Mouse (Mus musculus): Measurements from ENCODE around the gene Klhl11. TPM values are rescaled to one million over a fixed set of nuclear protein-coding genes. Genes with fewer than 3 reads are reported as not detected.

Gene Klhl11
- polyA plus RNA-seq, 1 experiment from 2014 or later: 13.4 TPM

DNA sequence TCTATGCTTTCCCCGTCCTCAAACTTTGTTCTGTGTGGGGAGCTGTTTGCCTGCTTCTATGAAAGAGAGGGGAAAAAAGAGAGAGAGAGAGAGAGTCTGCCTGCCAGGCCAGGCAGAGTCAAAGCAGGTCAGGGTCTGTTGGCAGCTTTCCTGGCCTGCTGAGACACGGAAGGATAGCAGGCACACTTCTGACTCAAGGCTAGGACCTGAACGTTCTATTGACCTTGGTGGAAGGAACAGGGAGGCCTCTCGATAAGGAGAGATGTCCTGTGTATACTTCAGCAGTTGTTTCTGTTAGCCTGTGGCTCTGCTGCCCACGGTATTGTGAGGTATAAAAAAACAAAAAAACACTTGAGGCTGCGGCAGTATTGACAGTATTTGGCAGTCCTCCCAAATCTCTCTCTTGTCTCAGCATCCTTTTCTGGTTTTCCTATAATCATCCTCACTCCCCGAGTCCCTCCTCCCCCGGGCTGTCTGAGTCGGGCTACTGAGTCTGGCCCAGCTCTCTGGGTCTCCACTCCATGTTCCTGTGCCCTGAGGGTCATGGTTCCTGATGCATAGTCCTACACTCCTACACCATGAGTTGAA lies 43.8 kb downstream of the Klhl11 start:
- H3K27ac ChIP-seq: no peak overlapping the region
- H3K9me3 ChIP-seq: no peaks in the 10 kb centered on the region
- no peaks in the 10 kb centered on the region for H3K27me3 ChIP-seq
- H3K36me3 ChIP-seq: peaks cover 65% of the 10 kb centered on the region
- WGBS: 78% methylated on average over 9 of the region's 9 CpGs
- H3K4me3 ChIP-seq: no peak overlapping the region
- H3K9ac ChIP-seq: no peak overlapping the region
- H3K4me1 ChIP-seq: no peaks in the 10 kb centered on the region
- no peak for ATAC-seq (ENCODE audit: insufficient number of reproducible peaks, insufficient read depth, low FRiP score, low TSS enrichment)
- H3K4me2 ChIP-seq (replicated peaks): no peak overlapping the region

DNA sequence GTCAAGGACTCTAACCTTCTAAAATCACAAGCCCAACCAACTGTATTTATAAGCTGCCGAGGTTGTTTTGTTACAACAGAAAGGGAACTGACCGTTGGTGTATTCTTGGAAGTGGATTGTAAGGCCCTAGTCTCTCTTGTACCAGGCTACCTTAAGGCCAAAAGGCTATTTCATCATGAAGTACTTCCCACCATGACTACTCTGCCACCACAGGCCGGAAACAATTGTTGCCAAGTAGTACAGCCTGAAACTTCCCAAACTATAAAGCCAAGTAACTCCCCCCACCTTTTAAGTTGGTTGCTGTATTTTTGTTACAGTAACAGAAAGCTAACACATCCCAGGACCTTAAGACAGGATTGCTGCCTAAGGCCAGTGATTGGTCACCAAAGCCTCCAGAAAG lies 45.7 kb downstream of the Klhl11 start:
- H3K36me3 ChIP-seq: peaks cover 69% of the 10 kb centered on the region
- H3K9me3 ChIP-seq: no peaks in the 10 kb centered on the region
- H3K4me2 ChIP-seq (replicated peaks): no peak overlapping the region
- no peak overlapping the region for H3K9ac ChIP-seq
- no peak for ATAC-seq (ENCODE audit: insufficient number of reproducible peaks, insufficient read depth, low FRiP score, low TSS enrichment)
- H3K27ac ChIP-seq: no peak overlapping the region
- H3K4me1 ChIP-seq: no peaks in the 10 kb centered on the region
- no peak overlapping the region for H3K4me3 ChIP-seq
- H3K27me3 ChIP-seq: no peaks in the 10 kb centered on the region
- WGBS: 88% methylated on average over 3 of the region's 3 CpGs

DNA sequence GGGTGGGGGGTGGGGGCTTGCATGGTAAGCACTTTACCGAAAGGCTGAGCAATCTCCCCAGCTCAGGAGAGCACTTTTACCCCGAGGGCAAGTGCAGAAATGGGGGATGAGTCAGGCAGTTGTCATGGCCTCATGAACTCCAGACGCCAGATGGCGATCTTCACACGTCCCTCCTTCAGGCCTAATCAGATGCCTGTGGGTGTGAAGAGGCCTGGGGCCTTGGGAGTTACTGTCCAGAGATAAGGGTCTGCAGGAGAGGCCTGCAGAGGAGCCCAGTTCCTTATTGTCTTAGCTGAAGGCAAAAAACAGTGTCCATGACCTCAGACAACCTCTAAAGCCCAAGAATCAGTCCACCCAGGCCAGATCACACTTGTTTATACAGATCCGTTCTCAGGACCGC lies 46.7 kb downstream of the Klhl11 start:
- no peak overlapping the region for H3K4me3 ChIP-seq
- H3K4me1 ChIP-seq: no peaks in the 10 kb centered on the region
- H3K9me3 ChIP-seq: no peaks in the 10 kb centered on the region
- no peak overlapping the region for H3K27ac ChIP-seq
- H3K4me2 ChIP-seq (replicated peaks): no peak overlapping the region
- H3K9ac ChIP-seq: no peak overlapping the region
- peaks cover 73% of the 10 kb centered on the region for H3K36me3 ChIP-seq
- 38% methylated on average over 7 of the region's 7 CpGs for WGBS
- ATAC-seq (ENCODE audit: insufficient number of reproducible peaks, insufficient read depth, low FRiP score, low TSS enrichment): no peak
- H3K27me3 ChIP-seq: no peaks in the 10 kb centered on the region

DNA sequence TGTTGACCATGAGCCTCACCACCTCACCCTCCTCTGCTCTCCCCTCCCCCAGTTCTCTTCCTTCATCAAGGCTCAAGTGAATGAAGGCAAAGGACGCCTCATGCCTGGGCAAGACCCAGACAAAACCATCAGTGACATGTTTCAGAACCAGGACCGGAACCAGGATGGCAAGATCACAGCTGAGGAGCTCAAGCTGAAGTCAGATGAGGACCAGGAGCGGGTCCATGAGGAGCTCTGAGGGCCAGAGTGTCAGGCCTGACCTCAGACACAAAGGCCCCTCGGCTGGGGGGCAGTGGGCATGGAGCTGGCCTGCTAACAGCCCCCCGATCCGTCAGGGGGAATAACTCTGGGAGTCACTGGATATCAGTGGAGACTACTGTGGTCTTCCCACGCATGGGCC lies 48.7 kb downstream of the Klhl11 start:
- 89% methylated on average over 7 of the region's 7 CpGs for whole genome bisulfite sequencing
- H3K36me3 ChIP-seq: peaks cover 59% of the 10 kb centered on the region

DNA sequence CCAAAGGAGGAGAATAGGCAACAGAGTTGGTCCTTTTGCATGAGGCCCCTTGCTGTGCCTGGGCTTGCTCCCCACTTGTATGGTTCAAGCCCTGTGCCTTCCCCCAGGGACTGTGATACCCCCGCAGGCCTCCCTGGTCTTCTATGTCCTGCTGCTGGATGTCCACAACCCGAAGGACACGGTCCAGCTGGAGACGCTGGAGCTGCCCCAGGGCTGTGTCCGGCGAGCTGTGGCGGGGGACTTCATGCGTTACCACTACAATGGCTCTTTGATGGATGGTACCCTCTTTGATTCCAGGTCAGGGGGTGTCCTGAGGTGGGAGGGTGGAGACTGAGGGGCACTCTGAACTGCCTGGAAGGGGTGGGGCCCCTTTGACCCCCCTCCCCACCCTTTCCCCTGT lies 51.0 kb downstream of the Klhl11 start:
- H3K9me3 ChIP-seq: no peaks in the 10 kb centered on the region
- no peak overlapping the region for H3K27ac ChIP-seq
- no peak overlapping the region for H3K9ac ChIP-seq
- H3K4me2 ChIP-seq (replicated peaks): no peak overlapping the region
- no peak overlapping the region for H3K4me3 ChIP-seq
- peaks cover 52% of the 10 kb centered on the region for H3K36me3 ChIP-seq
- no peaks in the 10 kb centered on the region for H3K27me3 ChIP-seq
- WGBS: 43% methylated on average over 8 of the region's 8 CpGs
- ATAC-seq (ENCODE audit: insufficient number of reproducible peaks, insufficient read depth, low FRiP score, low TSS enrichment): no peak
- H3K4me1 ChIP-seq: peaks cover 9% of the 10 kb centered on the region

More for the DNA sequence above, 48.7 kb downstream of the Klhl11 start:
- H3K4me3 ChIP-seq: no peak overlapping the region
- no peaks in the 10 kb centered on the region for H3K4me1 ChIP-seq
- H3K9me3 ChIP-seq: no peaks in the 10 kb centered on the region
- H3K9ac ChIP-seq: no peak overlapping the region
- no peaks in the 10 kb centered on the region for H3K27me3 ChIP-seq
- ATAC-seq (ENCODE audit: insufficient number of reproducible peaks, insufficient read depth, low FRiP score, low TSS enrichment): no peak
- no peak overlapping the region for H3K4me2 ChIP-seq (replicated peaks)
- no peak overlapping the region for H3K27ac ChIP-seq

DNA sequence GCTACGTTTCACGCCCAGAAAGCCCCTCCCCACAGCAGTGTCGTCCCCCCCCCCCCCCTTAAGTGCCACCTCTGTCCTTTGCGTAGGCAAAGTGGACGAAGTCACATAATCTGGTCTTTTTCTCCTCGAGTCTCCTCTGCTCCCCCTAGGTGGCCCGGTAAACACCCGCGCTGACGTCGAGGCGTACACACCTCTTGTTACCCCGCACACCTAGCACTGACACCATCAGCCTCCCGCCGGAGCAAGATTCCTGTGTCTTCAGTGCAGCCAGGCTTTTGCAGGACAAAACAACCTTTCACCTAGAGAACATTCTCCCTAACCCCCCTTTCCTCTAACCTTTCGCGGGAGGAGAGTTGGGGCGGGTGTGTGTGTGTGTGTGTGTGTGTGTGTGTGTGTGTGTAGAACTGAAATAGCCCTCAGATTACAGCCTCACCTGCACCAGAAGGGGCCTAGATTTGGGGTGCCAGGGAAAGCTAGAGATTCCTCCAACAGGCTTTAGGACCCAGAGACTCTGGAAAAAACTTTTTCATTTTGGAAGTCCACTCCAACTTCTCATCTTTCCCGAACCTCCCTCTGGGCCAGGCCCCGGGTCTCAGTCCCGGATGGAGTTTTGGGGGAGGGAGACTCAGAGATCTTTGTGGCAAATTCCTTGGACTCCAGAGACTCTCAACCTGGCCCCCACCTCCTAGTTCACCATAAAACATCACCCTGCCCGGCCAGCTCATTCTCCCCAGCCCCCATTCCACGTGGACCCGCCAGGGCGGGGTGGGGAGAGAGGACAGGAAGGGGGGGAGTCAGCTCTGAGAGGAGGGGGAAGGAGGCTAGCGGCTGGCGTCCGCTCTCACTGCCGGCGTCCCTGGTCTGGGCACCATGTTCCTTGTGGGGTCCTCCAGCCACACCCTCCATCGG lies 57.4 kb downstream of the Klhl11 start, which contains the start of gene Fkbp10:
TSS of gene Fkbp10 (plus strand) at position 784 of the 909 bp plus-strand sequence.
- Histone ChIP-seq H3K4me3 (peak within 1 kb of the TSS; percentile 72), H3K4me1 (peaks cover 35% of the 10 kb centered on the region), H3K27me3 (no peaks in the 10 kb centered on the region), H3K9me3 (no peaks in the 10 kb centered on the region), H3K9ac (peak within 1 kb of the TSS; percentile 80), H3K36me3 (peaks cover 17% of the 10 kb centered on the region), H3K4me2 (replicated peaks) (peak within 1 kb of the TSS; percentile 57), H3K27ac (peak within 1 kb of the TSS; percentile 95)
- ATAC-seq (ENCODE audit: insufficient number of reproducible peaks, insufficient read depth, low FRiP score, low TSS enrichment): peak; percentile 36
- under 1% methylated on average over 28 of the region's 31 CpGs for WGBS

DNA sequence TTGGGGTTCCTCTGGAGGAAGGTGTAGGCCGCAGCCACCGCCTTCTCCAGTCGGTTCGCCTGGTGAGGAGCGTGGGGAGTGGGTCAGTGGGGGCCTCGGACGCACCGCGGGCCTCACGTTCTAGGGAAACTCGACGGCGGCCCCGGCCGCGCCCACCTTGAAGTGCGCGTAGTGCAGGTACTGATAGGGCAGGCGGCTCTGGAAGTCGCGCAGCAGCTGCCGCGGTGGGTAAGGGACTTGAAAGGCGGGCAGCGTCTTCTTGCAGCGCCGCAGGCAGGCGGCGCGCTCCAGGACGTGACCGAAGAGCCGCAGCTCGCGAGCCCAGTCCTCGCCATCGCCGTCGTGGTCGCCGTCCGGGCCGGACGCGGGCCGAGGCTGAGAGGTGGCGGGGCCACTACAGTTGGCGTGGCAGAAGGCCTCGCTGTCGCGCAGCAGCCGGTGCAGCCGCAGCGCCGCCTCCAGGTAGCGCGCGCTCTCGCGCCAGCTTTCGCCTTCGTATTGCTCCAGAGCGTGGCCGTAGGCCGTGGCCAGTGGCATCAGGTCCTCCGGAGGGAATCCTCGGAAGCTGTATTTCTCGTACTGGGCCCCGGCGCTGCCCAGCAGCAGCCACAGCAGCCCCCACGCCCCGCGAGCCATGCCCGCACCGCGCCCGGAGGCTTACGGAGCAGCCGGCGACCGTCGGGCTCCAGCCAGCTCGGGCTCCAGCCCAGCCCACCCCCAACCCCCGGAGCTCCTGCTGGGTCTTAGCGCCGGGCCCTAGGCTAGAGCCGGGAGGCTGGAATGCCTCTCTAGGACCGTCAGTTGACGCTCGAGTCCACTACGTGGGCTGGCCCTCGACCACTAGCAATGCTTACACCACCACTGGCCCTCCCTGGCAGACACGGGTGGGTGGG lies 58.3 kb downstream of the Klhl11 start, which contains the start of gene P3h4:
TSS of gene P3h4 (minus strand) at position 816 of the 893 bp plus-strand sequence.
- H3K9me3 ChIP-seq: no peaks in the 10 kb centered on the region
- H3K4me1 ChIP-seq: peaks cover 35% of the 10 kb centered on the region
- H3K4me3 ChIP-seq: peak within 1 kb of the TSS; percentile 72
- H3K36me3 ChIP-seq: peaks cover 24% of the 10 kb centered on the region
- H3K27ac ChIP-seq: peak within 1 kb of the TSS; percentile 95
- WGBS: 1% methylated on average over 79 of the region's 93 CpGs
- H3K9ac ChIP-seq: peak within 1 kb of the TSS; percentile 80
- H3K27me3 ChIP-seq: no peaks in the 10 kb centered on the region
- peak within 1 kb of the TSS; percentile 57 for H3K4me2 ChIP-seq (replicated peaks)
- ATAC-seq (ENCODE audit: insufficient number of reproducible peaks, insufficient read depth, low FRiP score, low TSS enrichment): peak; percentile 92

DNA sequence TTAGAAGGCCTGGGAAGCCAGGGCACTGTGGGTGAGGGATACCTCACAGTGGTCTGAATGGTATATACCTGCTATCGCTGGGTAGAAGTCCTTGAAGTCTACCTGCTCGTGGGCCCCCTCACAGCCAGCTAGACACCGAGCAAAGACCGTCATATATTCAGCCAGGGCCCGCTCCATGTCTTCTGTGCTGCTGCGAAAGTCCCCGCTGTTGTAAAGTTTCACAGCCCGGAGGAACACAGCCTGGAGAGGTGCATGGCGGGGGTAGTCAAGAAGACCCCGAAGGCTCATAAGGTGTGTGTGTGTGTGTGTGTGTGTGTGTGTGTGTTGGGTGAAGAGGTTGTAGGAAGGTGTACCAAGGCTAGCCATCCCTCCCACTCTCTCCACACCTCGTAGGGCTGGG lies 59.0 kb downstream of the Klhl11 start:
- Histone ChIP-seq H3K9me3 (no peaks in the 10 kb centered on the region), H3K4me3 (peak overlapping the region; percentile 72), H3K4me2 (replicated peaks) (peak overlapping the region; percentile 57), H3K4me1 (peaks cover 35% of the 10 kb centered on the region), H3K9ac (peak overlapping the region; percentile 80), H3K27ac (no peak overlapping the region), H3K36me3 (peaks cover 31% of the 10 kb centered on the region), H3K27me3 (no peaks in the 10 kb centered on the region)
- no peak for ATAC-seq (ENCODE audit: insufficient number of reproducible peaks, insufficient read depth, low FRiP score, low TSS enrichment)
- WGBS: 64% methylated on average over 11 of the region's 11 CpGs

Small RNA genes within 50 kb of the gene (microRNA-seq; reads per million reads assigned to microRNA genes)
- gene Gm27374 (not detected), gene Mir7116 (not detected)

Other genes starting within 250 kb of the Klhl11 start
- gene Krt16, start 223.8 kb downstream of the Klhl11 start, polyA plus RNA-seq (2016; fragmentation: Nextera tagmentation; extraction: Ambion mirVana): not detected in 2 replicates
- gene Krt17, start 211.7 kb downstream of the Klhl11 start, polyA plus RNA-seq (2016; fragmentation: Nextera tagmentation; extraction: Ambion mirVana): 8.1 and 12.4 TPM in 2 replicates
- gene Krt42, start 202.9 kb downstream of the Klhl11 start, polyA plus RNA-seq (2016; fragmentation: Nextera tagmentation; extraction: Ambion mirVana): not detected in 2 replicates
- 1,469 and 1,519 TPM in 2 replicates for gene Eif1, start 152.9 kb downstream of the Klhl11 start, polyA plus RNA-seq (2016; fragmentation: Nextera tagmentation; extraction: Ambion mirVana)
- gene Gast, start 138.3 kb downstream of the Klhl11 start, polyA plus RNA-seq (2016; fragmentation: Nextera tagmentation; extraction: Ambion mirVana): not detected in 2 replicates
- 10.6 and 13.4 TPM in 2 replicates for gene Hap1, start 116.6 kb downstream of the Klhl11 start, polyA plus RNA-seq (2016; fragmentation: Nextera tagmentation; extraction: Ambion mirVana)
- 70.6 and 74.0 TPM in 2 replicates for gene Jup, start 75.0 kb downstream of the Klhl11 start, polyA plus RNA-seq (2016; fragmentation: Nextera tagmentation; extraction: Ambion mirVana)
- gene P3h4, start 57.9 kb downstream of the Klhl11 start, polyA plus RNA-seq (2016; fragmentation: Nextera tagmentation; extraction: Ambion mirVana): 51.4 and 55.3 TPM in 2 replicates
- 109 and 113 TPM in 2 replicates for gene Fkbp10, start 57.0 kb downstream of the Klhl11 start, polyA plus RNA-seq (2016; fragmentation: Nextera tagmentation; extraction: Ambion mirVana)
- 165 and 173 TPM in 2 replicates for gene Nt5c3b, start 30.9 kb downstream of the Klhl11 start, polyA plus RNA-seq (2016; fragmentation: Nextera tagmentation; extraction: Ambion mirVana)
- 1.3 TPM in 2 replicates for gene Klhl10, start 30.8 kb downstream of the Klhl11 start, polyA plus RNA-seq (2016; fragmentation: Nextera tagmentation; extraction: Ambion mirVana)
- gene Acly, start 55.3 kb upstream of the Klhl11 start, polyA plus RNA-seq (2016; fragmentation: Nextera tagmentation; extraction: Ambion mirVana): 201 and 203 TPM in 2 replicates
- gene Ttc25, start 72.9 kb upstream of the Klhl11 start, polyA plus RNA-seq (2016; fragmentation: Nextera tagmentation; extraction: Ambion mirVana): 0.73 and 1.8 TPM in 2 replicates
- 36.2 and 37.2 TPM in 2 replicates for gene Cnp, start 102.2 kb upstream of the Klhl11 start, polyA plus RNA-seq (2016; fragmentation: Nextera tagmentation; extraction: Ambion mirVana)
- gene Nkiras2, start 146.5 kb upstream of the Klhl11 start, polyA plus RNA-seq (2016; fragmentation: Nextera tagmentation; extraction: Ambion mirVana): 80.6 and 83.7 TPM in 2 replicates
- 280 and 292 TPM in 2 replicates for gene Dnajc7, start 147.4 kb upstream of the Klhl11 start, polyA plus RNA-seq (2016; fragmentation: Nextera tagmentation; extraction: Ambion mirVana)
- 1.5 and 2.6 TPM in 2 replicates for gene Zfp385c, start 219.7 kb upstream of the Klhl11 start, polyA plus RNA-seq (2016; fragmentation: Nextera tagmentation; extraction: Ambion mirVana)
- 2.6 and 3.3 TPM in 2 replicates for gene Dhx58, start 231.5 kb upstream of the Klhl11 start, polyA plus RNA-seq (2016; fragmentation: Nextera tagmentation; extraction: Ambion mirVana)
- 71.2 and 72.4 TPM in 2 replicates for gene Kat2a, start 239.7 kb upstream of the Klhl11 start, polyA plus RNA-seq (2016; fragmentation: Nextera tagmentation; extraction: Ambion mirVana)
- 0.33 TPM in 1 of 2 replicates, not detected in the other for gene Hspb9, start 241.1 kb upstream of the Klhl11 start, polyA plus RNA-seq (2016; fragmentation: Nextera tagmentation; extraction: Ambion mirVana)

Measured in embryonic facial prominence, embryonic 12.5 days (tissue).